Mouse (Mus musculus) megakaryocyte progenitor cell, adult 5-6 weeks (primary cell): ENCODE data around the gene Nkd1. TPM values are rescaled to one million over a fixed set of nuclear protein-coding genes. Genes with fewer than 3 reads are reported as not detected.

ENCODE experiments used
- ATAC-seq: replicated peaks from 2 replicates; pipeline ENCODE4 v1.8.0; 2016; ENCODE audit warnings: mild to moderate bottlenecking, moderate TSS enrichment, inconsistent platforms; ENCODE audit not compliant: poor library complexity
- total RNA-seq, 2 experiments: library from RNA; stranded (forward) in 1 of 2; stranded (reverse) in 1 of 2; fragments of 157-497, 149-512 nt in 1 of 2; fragments of 200-1000 nt in 1 of 2; gene quantifications; 2 replicates each; pipeline versions ENCODE4 v1.2.3 to v1.2.4; 2015 to 2017

The Nkd1 gene
- total RNA-seq, 2 experiments from 2014 or later, result 0.17 TPM; not detected in 1

- no peak for ATAC-seq
These were observed 89.1 kb downstream of the Nkd1 start for GRCm38 (mm10) chr8:88610271-88610670.

GRCm38 (mm10) chr8:88614981-88615380, 93.8 kb downstream of the Nkd1 start:
- no peak for ATAC-seq

- ATAC-seq, result no peak
These were observed 97.5 kb downstream of the Nkd1 start for GRCm38 (mm10) chr8:88618612-88619011.

GRCm38 (mm10) chr8:88619513-88619912, 98.4 kb downstream of the Nkd1 start:
- no peak for ATAC-seq

- no peak for ATAC-seq
These were observed 99.8 kb downstream of the Nkd1 start for GRCm38 (mm10) chr8:88620931-88621330.

GRCm38 (mm10) chr8:88621408-88621807, 100.3 kb downstream of the Nkd1 start:
- peak; percentile 86 for ATAC-seq

GRCm38 (mm10) chr8:88623351-88623750, 102.2 kb downstream of the Nkd1 start:
- ATAC-seq, result no peak

- ATAC-seq, result no peak
These were observed 103.1 kb downstream of the Nkd1 start for GRCm38 (mm10) chr8:88624276-88624675.

GRCm38 (mm10) chr8:88626433-88626832, 105.3 kb downstream of the Nkd1 start:
- ATAC-seq, result peak; percentile 32

GRCm38 (mm10) chr8:88626940-88627264, 105.7 kb downstream of the Nkd1 start:
- ATAC-seq, result no peak

- no peak for ATAC-seq
These were observed 106.3 kb downstream of the Nkd1 start for GRCm38 (mm10) chr8:88627265-88627991.

GRCm38 (mm10) chr8:88628001-88628774, 107.0 kb downstream of the Nkd1 start:
- ATAC-seq, result no peak

- ATAC-seq, result no peak
These were observed 109.1 kb downstream of the Nkd1 start for GRCm38 (mm10) chr8:88630225-88630624.

- peak; percentile 45 for ATAC-seq
These were observed 109.9 kb downstream of the Nkd1 start for GRCm38 (mm10) chr8:88631081-88631480.

GRCm38 (mm10) chr8:88633343-88633765, 112.2 kb downstream of the Nkd1 start:
- ATAC-seq, result peak; percentile 19

GRCm38 (mm10) chr8:88635474-88636397, 114.6 kb downstream of the Nkd1 start, which contains the start of gene Snx20:
Gene Snx20 (minus strand): TSS chr8:88636128.
- peak; percentile 78 for ATAC-seq

- peak; percentile 46 for ATAC-seq
These were observed 116.2 kb downstream of the Nkd1 start for GRCm38 (mm10) chr8:88637092-88638000.

- 0 out of 2 replicates have a peak, but pooled peaks have one; percentile 11 for ATAC-seq
These were observed 117.8 kb downstream of the Nkd1 start for GRCm38 (mm10) chr8:88638908-88639307.

GRCm38 (mm10) chr8:88642734-88643564, 121.8 kb downstream of the Nkd1 start:
- no peak for ATAC-seq
